Mouse (Mus musculus) limb, embryonic 11.5 days (tissue): Measurements from ENCODE around the gene Plk5. TPM values are rescaled to one million over a fixed set of nuclear protein-coding genes. Genes with fewer than 3 reads are reported as not detected.

Source experiments
- ATAC-seq: fragments of 200-750 bp; cut with Nextera tagmentation; 2 replicates; pipeline ENCODE4 v1.8.0; 2017; ENCODE audit warnings: low read depth; ENCODE audit not compliant: insufficient number of reproducible peaks, low FRiP score, low TSS enrichment
- DNase-seq: peaks from one replicate; pipeline ENCODE4 v3.0.0-alpha.2; 2015; ENCODE audit warnings: low spot score
- H3K27ac ChIP-seq: fragments of 300-500 bp; sonication (generic); replicated peaks from 2 replicates; pipeline ENCODE4 v1.5.1; 2014; ENCODE audit warnings: low read depth, mild to moderate bottlenecking, low read length
- H3K27me3 ChIP-seq: fragments of 300-500 bp; sonication (generic); 2 replicates; pipeline ENCODE4 v1.6.1; 2014; ENCODE audit warnings: mild to moderate bottlenecking, low read length, mixed read lengths; ENCODE audit not compliant: control insufficient read depth, insufficient read depth
- H3K36me3 ChIP-seq: fragments of 300-500 bp; sonication (generic); 2 replicates; pipeline ENCODE4 v1.6.1; 2014; ENCODE audit warnings: mild to moderate bottlenecking, low read length, moderate library complexity, mixed read lengths; ENCODE audit not compliant: control insufficient read depth, insufficient read depth
- H3K4me1 ChIP-seq: fragments of 300-500 bp; sonication (generic); 2 replicates; pipeline ENCODE4 v1.6.1; 2014; ENCODE audit warnings: low read length, mixed read lengths; ENCODE audit not compliant: control insufficient read depth, insufficient read depth
- H3K4me2 ChIP-seq: fragments of 300-500 bp; sonication (generic); 2 replicates; pipeline ENCODE4 v1.6.1; 2014; ENCODE audit warnings: low read depth, mild to moderate bottlenecking, moderate library complexity; ENCODE audit not compliant: severe bottlenecking
- H3K4me3 ChIP-seq: fragments of 300-500 bp; sonication (generic); 2 replicates; pipeline ENCODE4 v1.5.1; 2014; ENCODE audit warnings: low read depth, low read length
- H3K9ac ChIP-seq: fragments of 300-500 bp; sonication (generic); 2 replicates; pipeline ENCODE4 v1.6.1; 2014; ENCODE audit warnings: mild to moderate bottlenecking, low read length
- H3K9me3 ChIP-seq: fragments of 300-500 bp; sonication (generic); 2 replicates; pipeline ENCODE4 v1.6.1; 2016; ENCODE audit warnings: low read length; ENCODE audit not compliant: control insufficient read depth
- WGBS: fragments of 180-500 bp; shearing (Covaris S2); extraction: QIAGEN DNeasy Blood & Tissue Kit; methylation state at CpG from one replicate; pipeline ENCODE4 v1.1.7; 2014; 5-methylcytosine and 5-hydroxymethylcytosine counted together
- polyA plus RNA-seq: library from polyadenylated mRNA; unstranded; fragments of >200 nt; fragmentation: Nextera tagmentation; extraction: Ambion mirVana; gene quantifications from 2 replicates; pipeline ENCODE4 v1.2.1, GENCODE M21; 2014

The Plk5 gene
- polyA plus RNA-seq, 1 experiment from 2014 or later = 0.49 TPM

DNA sequence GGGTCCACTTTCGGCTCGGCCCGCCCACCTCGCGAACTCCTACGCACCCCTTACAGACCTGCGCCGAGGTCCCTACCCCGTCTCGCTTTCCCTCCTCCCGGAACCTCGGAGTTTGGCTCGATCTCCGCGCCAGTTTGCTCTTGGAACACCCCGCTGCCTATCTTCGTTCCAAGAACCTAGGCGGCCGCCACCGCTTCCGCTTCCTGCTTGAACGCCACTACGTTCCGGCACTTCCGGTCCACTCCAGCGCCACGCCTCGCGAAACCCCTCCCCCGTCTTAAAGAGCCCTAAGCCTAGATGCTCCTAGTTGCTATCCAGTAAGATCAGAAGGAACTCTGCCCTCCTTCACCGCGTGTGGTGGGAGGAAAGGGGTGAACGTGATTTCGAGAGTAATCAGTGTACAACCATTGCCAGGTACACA, 35.9 kb upstream of the Plk5 start, which contains the start of gene 2310011J03Rik:
TSS of gene 2310011J03Rik (minus strand) at position 198 of the 421 bp plus-strand sequence.
- peaks cover 3% of the 10 kb centered on the region; the same call in 1 of the 2 replicates for H3K36me3 ChIP-seq
- peaks cover 15% of the 10 kb centered on the region for H3K4me1 ChIP-seq
- no peak within 1 kb of the TSS for H3K27ac ChIP-seq
- H3K27me3 ChIP-seq = peaks cover 17% of the 10 kb centered on the region
- no peak for ATAC-seq
- no peaks in the 10 kb centered on the region for H3K9me3 ChIP-seq
- peak; percentile 93 for DNase-seq
- WGBS = under 1% methylated on average over 34 of the region's 34 CpGs
- peak within 1 kb of the TSS; percentile 84 for H3K4me3 ChIP-seq
- peak within 1 kb of the TSS; percentile 71 for H3K9ac ChIP-seq
- peak within 1 kb of the TSS; percentile 60 for H3K4me2 ChIP-seq

GRCm38 (mm10) chr10:80321014-80321669, 35.1 kb upstream of the Plk5 start:
- H3K4me2 ChIP-seq = no peak overlapping the region
- H3K9me3 ChIP-seq = no peaks in the 10 kb centered on the region
- DNase-seq = no peak
- peaks cover 3% of the 10 kb centered on the region; the same call in 1 of the 2 replicates for H3K36me3 ChIP-seq
- H3K4me3 ChIP-seq = peak overlapping the region; percentile 6; the same call in 1 of the 2 replicates
- WGBS = 75% methylated on average over 6 of the region's 6 CpGs
- no peak for ATAC-seq
- H3K27ac ChIP-seq = no peak overlapping the region
- H3K4me1 ChIP-seq = peaks cover 15% of the 10 kb centered on the region
- H3K9ac ChIP-seq = no peak overlapping the region
- peaks cover 10% of the 10 kb centered on the region for H3K27me3 ChIP-seq

DNA sequence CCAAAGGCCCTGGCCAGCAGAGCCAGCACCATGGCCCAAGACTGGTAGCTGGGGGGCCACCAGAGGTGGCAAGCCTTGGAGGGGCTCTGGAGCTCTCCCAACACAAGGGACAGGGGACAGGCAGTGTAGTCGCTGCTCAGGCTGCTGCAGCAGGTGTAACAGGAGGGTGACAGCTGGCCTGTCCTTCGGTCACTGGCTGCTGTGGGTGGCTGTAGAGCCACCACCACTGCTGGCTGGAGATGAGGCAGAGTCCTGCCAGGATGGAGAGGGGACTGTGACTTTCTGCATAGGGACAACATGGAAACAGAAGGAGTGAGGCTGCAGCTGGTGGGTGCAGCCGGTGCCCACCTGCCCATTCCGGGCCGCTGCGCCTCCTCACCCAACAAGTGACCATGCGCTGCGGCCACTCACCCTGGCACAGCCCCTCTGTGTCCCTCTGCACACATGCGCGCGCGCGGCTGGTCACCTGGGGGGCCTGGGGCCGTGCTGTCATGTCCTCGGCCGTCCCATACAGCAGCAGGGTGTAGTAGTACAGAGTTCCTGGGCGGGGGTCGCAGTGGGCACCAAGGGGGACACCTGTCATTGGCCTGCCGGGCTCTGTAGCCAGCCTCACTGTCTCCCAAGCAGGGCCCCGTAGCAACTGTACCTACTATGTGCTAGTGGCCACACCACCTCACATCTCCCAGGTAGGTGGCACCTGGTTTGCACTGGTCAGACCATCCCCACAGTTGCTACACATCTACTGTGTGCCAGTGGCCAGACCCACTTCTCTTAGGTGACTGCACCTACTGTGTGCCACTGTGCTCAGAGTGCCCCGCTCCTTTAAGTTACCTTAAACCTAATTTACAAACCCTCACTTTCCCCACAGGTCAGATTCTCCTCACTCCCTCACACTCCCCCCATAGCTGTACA, 34.3 kb upstream of the Plk5 start:
- H3K27ac ChIP-seq = no peak overlapping the region
- peaks cover 3% of the 10 kb centered on the region; the same call in 1 of the 2 replicates for H3K36me3 ChIP-seq
- ATAC-seq = no peak
- H3K4me2 ChIP-seq = peak overlapping the region; percentile 89
- peaks cover 13% of the 10 kb centered on the region for H3K4me1 ChIP-seq
- H3K4me3 ChIP-seq = peak overlapping the region; percentile 51; the same call in 1 of the 2 replicates
- no peak for DNase-seq
- H3K9ac ChIP-seq = no peak overlapping the region
- H3K27me3 ChIP-seq = peaks cover 3% of the 10 kb centered on the region
- no peaks in the 10 kb centered on the region for H3K9me3 ChIP-seq
- 92% methylated on average over 21 of the region's 21 CpGs for WGBS

DNA sequence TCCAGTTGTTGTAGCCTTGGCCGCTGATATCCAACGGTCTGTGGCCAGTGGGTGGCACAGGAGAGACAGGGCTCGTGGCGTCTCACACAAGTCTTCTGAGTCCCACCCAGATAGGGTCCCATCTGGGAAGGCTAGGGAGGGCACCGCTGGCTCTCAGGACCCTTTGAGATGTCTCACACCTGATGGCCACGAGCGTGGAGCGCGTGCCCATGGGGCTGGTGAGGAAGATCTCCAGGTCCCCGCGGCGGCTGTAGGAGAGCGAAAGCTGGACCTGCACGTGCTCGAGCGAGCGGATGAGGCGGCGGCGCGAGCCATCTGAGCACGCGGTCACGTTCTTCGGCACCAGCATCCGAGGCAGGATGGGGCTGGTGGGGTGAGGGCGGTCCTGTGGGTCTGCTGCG, 33.4 kb upstream of the Plk5 start:
- H3K27ac ChIP-seq = no peak overlapping the region
- no peaks in the 10 kb centered on the region for H3K27me3 ChIP-seq
- H3K4me2 ChIP-seq = peak overlapping the region; percentile 89
- no peaks in the 10 kb centered on the region for H3K9me3 ChIP-seq
- ATAC-seq (no peak), DNase-seq (peak; percentile 51)
- 6% methylated on average over 28 of the region's 28 CpGs for WGBS
- H3K9ac ChIP-seq = peak overlapping the region; percentile 4
- peak overlapping the region; percentile 51 for H3K4me3 ChIP-seq
- H3K4me1 ChIP-seq = peaks cover 13% of the 10 kb centered on the region
- H3K36me3 ChIP-seq = peaks cover 3% of the 10 kb centered on the region; the same call in 1 of the 2 replicates

GRCm38 (mm10) chr10:80323261-80324119, 32.8 kb upstream of the Plk5 start:
- peak overlapping the region; percentile 89 for H3K4me2 ChIP-seq
- peak; percentile 28; the same call in 1 of the 2 replicates for ATAC-seq
- no peaks in the 10 kb centered on the region; the same call in 1 of the 2 replicates for H3K36me3 ChIP-seq
- 2% methylated on average over 46 of the region's 46 CpGs for WGBS
- H3K9ac ChIP-seq = peak overlapping the region; percentile 4
- peaks cover 13% of the 10 kb centered on the region for H3K4me1 ChIP-seq
- no peaks in the 10 kb centered on the region for H3K9me3 ChIP-seq
- peak overlapping the region; percentile 51 for H3K4me3 ChIP-seq
- DNase-seq = peak; percentile 67
- no peak overlapping the region for H3K27ac ChIP-seq
- no peaks in the 10 kb centered on the region; the same call in 1 of the 2 replicates for H3K27me3 ChIP-seq

GRCm38 (mm10) chr10:80324120-80325037, 31.9 kb upstream of the Plk5 start:
- ATAC-seq = no peak
- Histone ChIP-seq H3K4me2 (peak overlapping the region; percentile 89), H3K9ac (no peak overlapping the region), H3K36me3 (no peaks in the 10 kb centered on the region), H3K27ac (no peak overlapping the region), H3K4me1 (peaks cover 14% of the 10 kb centered on the region), H3K4me3 (peak overlapping the region; percentile 51), H3K27me3 (no peaks in the 10 kb centered on the region; the same call in 1 of the 2 replicates), H3K9me3 (no peaks in the 10 kb centered on the region)
- DNase-seq = no peak
- 76% methylated on average over 17 of the region's 17 CpGs for WGBS

- Histone ChIP-seq H3K4me2 (no peak overlapping the region), H3K4me1 (peaks cover 14% of the 10 kb centered on the region), H3K9ac (no peak overlapping the region), H3K36me3 (no peaks in the 10 kb centered on the region), H3K4me3 (no peak overlapping the region), H3K9me3 (no peaks in the 10 kb centered on the region), H3K27me3 (no peaks in the 10 kb centered on the region; the same call in 1 of the 2 replicates), H3K27ac (no peak overlapping the region)
- ATAC-seq (no peak), DNase-seq (no peak)
- 81% methylated on average over 21 of the region's 21 CpGs for WGBS
Measured at GRCm38 (mm10) chr10:80325045-80325444, 31.2 kb upstream of the Plk5 start.
